Mouse (Mus musculus) heart, embryonic 14.5 days (tissue): Measurements from ENCODE around the gene Ccdc157. TPM values are rescaled to one million over a fixed set of nuclear protein-coding genes. Genes with fewer than 3 reads are reported as not detected.
"Not testable (repeated sequence)": the region's sequence is repeated elsewhere in the genome, so short reads cannot be mapped to it uniquely, and the experiment has no call there.

Experiments used
- ATAC-seq: fragments of 200-750 bp; cut with Nextera tagmentation; 2 replicates; pipeline ENCODE4 v1.8.0; 2017; ENCODE audit warnings: low read depth, moderate TSS enrichment; ENCODE audit not compliant: insufficient number of reproducible peaks, insufficient read depth, low FRiP score
- H3K27ac ChIP-seq, 2 experiments: fragments of 200-500 bp in 1 of 2; fragments of 300-500 bp in 1 of 2; sonication (generic) in 1 of 2; replicated peaks in 1 of 2; 2 replicates each; pipeline ENCODE4 v1.5.1; 2012 to 2014; ENCODE audit warnings: low read depth in 2 of 2, low read length in 2 of 2, control low read depth in 1 of 2, mild to moderate bottlenecking in 1 of 2, mixed read lengths in 1 of 2; ENCODE audit not compliant: control insufficient read depth in 1 of 2, insufficient read depth in 1 of 2
- H3K27me3 ChIP-seq: fragments of 300-500 bp; sonication (generic); 2 replicates; pipeline ENCODE4 v1.6.1; 2014; ENCODE audit warnings: mild to moderate bottlenecking, low read length, control low read depth; ENCODE audit not compliant: control insufficient read depth, insufficient read depth
- H3K36me3 ChIP-seq: fragments of 300-500 bp; sonication (generic); 2 replicates; pipeline ENCODE4 v1.6.1; 2014; ENCODE audit warnings: mild to moderate bottlenecking, control low read depth, low read length, mixed read lengths; ENCODE audit not compliant: control insufficient read depth, insufficient read depth
- H3K4me1 ChIP-seq, 2 experiments: fragments of 200-500 bp in 1 of 2; fragments of 300-500 bp in 1 of 2; sonication (generic) in 1 of 2; 2 replicates each; pipeline ENCODE4 v1.6.1; 2012 to 2014; ENCODE audit warnings: low read length in 2 of 2, control low read depth in 1 of 2, mixed read lengths in 1 of 2; ENCODE audit not compliant: control insufficient read depth in 2 of 2, insufficient read depth in 2 of 2
- H3K4me2 ChIP-seq: fragments of 300-500 bp; sonication (generic); 2 replicates; pipeline ENCODE4 v1.6.1; 2014; ENCODE audit warnings: mild to moderate bottlenecking, low read length
- H3K4me3 ChIP-seq, 2 experiments: fragments of 200-500 bp in 1 of 2; fragments of 300-500 bp in 1 of 2; sonication (generic) in 1 of 2; 2 replicates each; pipeline ENCODE4 v1.5.1; 2012 to 2014; ENCODE audit warnings: low read length in 2 of 2, mild to moderate bottlenecking in 2 of 2, control low read depth in 1 of 2, low read depth in 1 of 2, moderate library complexity in 1 of 2; ENCODE audit not compliant: control insufficient read depth in 1 of 2, insufficient read depth in 1 of 2
- H3K9ac ChIP-seq: fragments of 300-500 bp; sonication (generic); 2 replicates; pipeline ENCODE4 v1.6.1; 2014; ENCODE audit warnings: mild to moderate bottlenecking, low read length
- H3K9me3 ChIP-seq: fragments of 300-500 bp; sonication (generic); 2 replicates; pipeline ENCODE4 v1.6.1; 2016; ENCODE audit warnings: low read length, control low read depth; ENCODE audit not compliant: control insufficient read depth
- WGBS: fragments of 180-500 bp; shearing (Covaris S2); extraction: QIAGEN DNeasy Blood & Tissue Kit; methylation state at CpG from one replicate; pipeline ENCODE4 v1.1.7; 2014; 5-methylcytosine and 5-hydroxymethylcytosine counted together
- polyA plus RNA-seq: library from polyadenylated mRNA; unstranded; fragments of >200 nt; fragmentation: Nextera tagmentation; extraction: Ambion mirVana; gene quantifications from 2 replicates; pipeline ENCODE4 v1.2.1, GENCODE M21; 2014

Gene Ccdc157
- polyA plus RNA-seq, 1 experiment from 2014 or later, result 3.2 TPM

DNA sequence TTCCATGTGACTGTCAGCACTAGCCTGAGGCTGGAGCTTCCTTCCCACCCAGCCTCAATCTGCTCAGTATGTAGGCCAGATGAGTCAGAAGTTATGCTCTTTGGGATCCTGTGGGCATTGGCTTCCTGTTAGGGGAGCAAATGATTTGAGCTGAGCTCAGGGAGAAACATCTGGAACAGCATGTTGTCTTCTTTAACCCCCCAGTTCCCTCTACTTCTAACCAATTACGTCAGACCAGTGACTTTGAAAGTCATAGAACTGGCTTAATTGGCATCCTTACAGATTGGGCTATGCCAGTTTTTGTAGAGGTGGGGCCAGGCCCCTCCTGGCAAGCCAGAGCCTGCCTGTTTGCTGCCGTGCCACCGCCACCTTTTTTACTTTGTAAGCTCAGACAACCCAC lies 30.6 kb upstream of the Ccdc157 start:
- Histone ChIP-seq H3K4me1 (peaks cover 7 to 14% of the 10 kb centered on the region in 2 experiments; a peak in 2 of 4 replicates), H3K27ac (no peak overlapping the region), H3K36me3 (no peaks in the 10 kb centered on the region), H3K4me3 (no peak overlapping the region), H3K9me3 (no peaks in the 10 kb centered on the region), H3K9ac (no peak overlapping the region), H3K4me2 (no peak overlapping the region), H3K27me3 (no peaks in the 10 kb centered on the region)
- ATAC-seq, result no peak
- 86% methylated on average over 3 of the region's 3 CpGs for WGBS

- Histone ChIP-seq H3K27ac (no peak overlapping the region), H3K9me3 (no peaks in the 10 kb centered on the region), H3K4me1 (peaks cover 7 to 14% of the 10 kb centered on the region in 2 experiments; a peak in 2 of 4 replicates), H3K36me3 (no peaks in the 10 kb centered on the region), H3K4me2 (no peak overlapping the region), H3K4me3 (no peak overlapping the region), H3K9ac (no peak overlapping the region), H3K27me3 (no peaks in the 10 kb centered on the region)
- 80% methylated on average over 6 of the region's 6 CpGs for WGBS
- no peak for ATAC-seq
These were observed 29.1 kb upstream of the Ccdc157 start for GRCm38 (mm10) chr11:4189182-4189581.

GRCm38 (mm10) chr11:4187318-4187700 lies 27.2 kb upstream of the Ccdc157 start:
- Histone ChIP-seq H3K27me3 (no peaks in the 10 kb centered on the region), H3K9me3 (no peaks in the 10 kb centered on the region), H3K9ac (peak overlapping the region; percentile 92), H3K4me2 (peak overlapping the region; percentile 91), H3K4me3 (peak overlapping the region; percentile 70 to 79), H3K27ac (no peak overlapping the region), H3K36me3 (peaks cover 12% of the 10 kb centered on the region), H3K4me1 (peaks cover 7 to 14% of the 10 kb centered on the region in 2 experiments; a peak in 2 of 4 replicates)
- WGBS, result 10% methylated on average over 9 of the region's 9 CpGs
- ATAC-seq, result 0 out of 2 replicates have a peak, but pooled peaks have one; percentile 5

DNA sequence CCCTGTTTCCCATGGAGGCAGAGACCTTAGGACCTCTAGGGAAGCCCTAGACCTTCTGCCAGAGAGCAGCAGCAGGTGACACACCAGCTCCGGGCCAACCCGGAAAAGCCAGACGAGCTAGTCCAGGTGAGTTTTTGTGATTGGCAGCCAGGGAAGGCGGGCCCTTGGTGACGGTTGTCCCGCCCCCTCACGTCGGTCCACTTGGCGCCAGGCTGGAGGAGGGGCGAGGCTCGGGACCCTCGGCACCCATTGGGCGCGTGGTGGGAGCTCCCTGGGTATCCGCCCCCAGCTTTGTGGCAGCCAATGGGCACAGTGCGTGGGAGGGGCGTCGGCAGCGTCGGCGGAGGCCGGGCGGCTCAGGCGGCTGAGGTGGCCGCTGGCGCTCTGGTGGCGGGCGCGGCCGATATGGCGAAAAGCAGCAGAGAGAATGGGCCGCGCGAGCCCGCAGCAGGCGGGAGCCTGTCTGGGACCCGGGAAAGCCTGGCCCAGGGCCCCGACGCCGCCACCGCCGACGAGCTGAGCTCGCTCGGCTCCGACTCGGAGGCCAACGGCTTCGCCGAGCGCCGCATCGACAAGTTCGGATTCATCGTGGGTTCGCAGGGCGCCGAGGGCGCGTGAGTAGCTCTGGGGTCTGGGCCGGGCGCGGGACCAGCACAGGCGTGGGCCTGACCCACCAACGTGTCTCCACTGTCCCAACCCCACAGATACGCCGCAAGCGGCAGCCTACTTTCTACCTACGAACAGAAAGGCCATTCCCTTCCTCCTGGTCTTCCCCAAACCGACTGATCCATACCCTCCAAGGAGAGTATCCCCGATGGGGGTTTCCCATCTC lies 26.6 kb upstream of the Ccdc157 start, which contains the start of gene Tbc1d10a:
Gene Tbc1d10a, plus strand, starts transcription at position 304 of the 832 bp plus-strand sequence.
- Histone ChIP-seq H3K4me3 (peak within 1 kb of the TSS; percentile 79 to 88), H3K36me3 (peaks cover 18% of the 10 kb centered on the region), H3K9me3 (no peaks in the 10 kb centered on the region), H3K4me2 (peak within 1 kb of the TSS; percentile 91), H3K27ac (no peak within 1 kb of the TSS; a peak in 1 of 4 replicates), H3K27me3 (no peaks in the 10 kb centered on the region), H3K4me1 (peaks cover 7 to 14% of the 10 kb centered on the region in 2 experiments; a peak in 2 of 4 replicates), H3K9ac (peak within 1 kb of the TSS; percentile 92)
- WGBS, result under 1% methylated on average over 71 of the region's 71 CpGs
- peak; percentile 99 for ATAC-seq

DNA sequence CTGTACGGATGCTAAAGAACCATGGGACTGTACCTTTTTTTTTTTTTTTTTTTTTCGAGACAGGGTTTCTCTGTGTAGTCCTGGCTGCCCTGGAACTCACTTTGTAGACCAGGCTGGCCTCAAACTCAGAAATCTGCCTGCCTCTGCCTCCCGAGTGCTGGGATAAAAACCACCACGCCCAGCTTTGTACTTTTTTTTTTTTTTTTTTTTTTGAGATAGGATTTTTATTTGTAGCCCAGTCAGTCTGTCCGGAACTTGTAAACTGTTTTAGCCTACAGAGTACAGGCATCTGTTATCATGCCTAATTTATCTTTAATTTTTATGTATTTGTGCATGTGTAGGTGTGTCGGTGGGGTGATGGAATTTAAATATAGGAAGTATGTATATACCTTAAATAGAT lies 25.4 kb upstream of the Ccdc157 start:
- ATAC-seq, H3K9me3 ChIP-seq: not testable (repeated sequence)
- 92% methylated on average over 6 of the region's 6 CpGs for WGBS

DNA sequence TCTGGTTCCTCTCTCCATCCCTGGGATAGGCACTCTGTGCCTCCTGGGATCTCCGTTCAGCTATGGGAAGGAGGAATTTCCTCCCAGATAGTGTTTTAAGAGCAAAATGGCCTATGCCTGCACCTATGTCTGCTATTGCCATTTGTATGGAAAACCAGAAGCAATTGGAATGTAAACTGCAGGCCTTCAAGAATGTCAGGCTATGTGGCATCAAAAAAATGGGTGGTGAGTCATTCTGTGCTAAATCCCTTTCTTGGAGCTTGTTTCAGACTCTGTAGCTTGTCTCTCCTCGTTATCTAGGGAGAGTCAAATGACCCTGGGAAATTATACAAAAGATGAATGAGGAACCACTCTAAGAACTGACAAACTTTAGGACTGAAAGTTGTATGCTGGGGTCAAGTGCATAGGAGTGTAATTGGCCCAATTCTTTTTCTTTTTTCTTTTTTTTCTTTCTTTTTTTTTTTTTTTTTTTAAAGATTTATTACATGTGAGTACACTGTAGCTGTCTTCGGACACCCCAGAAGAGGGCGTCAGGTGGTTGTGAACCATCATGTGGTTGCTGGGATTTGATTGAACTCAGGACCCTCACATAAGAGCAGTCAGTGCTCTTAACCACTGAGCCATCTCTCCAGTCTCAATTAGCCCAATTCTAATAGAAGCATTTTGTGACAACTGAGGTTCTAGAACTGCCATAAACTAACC lies 24.3 kb upstream of the Ccdc157 start:
- peaks cover 7 to 14% of the 10 kb centered on the region in 2 experiments; a peak in 2 of 4 replicates for H3K4me1 ChIP-seq
- WGBS, result 59% methylated on average over 4 of the region's 4 CpGs
- no peak overlapping the region for H3K4me3 ChIP-seq
- H3K27ac ChIP-seq, result no peak overlapping the region; a peak in 1 of 4 replicates
- ATAC-seq, result no peak
- peaks cover 41% of the 10 kb centered on the region for H3K36me3 ChIP-seq
- no peaks in the 10 kb centered on the region for H3K27me3 ChIP-seq
- H3K9ac ChIP-seq, result no peak overlapping the region
- H3K9me3 ChIP-seq, result no peaks in the 10 kb centered on the region
- no peak overlapping the region for H3K4me2 ChIP-seq

More for the DNA sequence above, 25.4 kb upstream of the Ccdc157 start:
- H3K36me3 ChIP-seq, result peaks cover 30% of the 10 kb centered on the region
- not testable (repeated sequence) for H3K4me2 ChIP-seq, H3K4me3 ChIP-seq, H3K27me3 ChIP-seq, H3K9ac ChIP-seq, H3K27ac ChIP-seq
- H3K4me1 ChIP-seq, result peaks cover 7 to 14% of the 10 kb centered on the region in 2 experiments; a peak in 2 of 4 replicates

DNA sequence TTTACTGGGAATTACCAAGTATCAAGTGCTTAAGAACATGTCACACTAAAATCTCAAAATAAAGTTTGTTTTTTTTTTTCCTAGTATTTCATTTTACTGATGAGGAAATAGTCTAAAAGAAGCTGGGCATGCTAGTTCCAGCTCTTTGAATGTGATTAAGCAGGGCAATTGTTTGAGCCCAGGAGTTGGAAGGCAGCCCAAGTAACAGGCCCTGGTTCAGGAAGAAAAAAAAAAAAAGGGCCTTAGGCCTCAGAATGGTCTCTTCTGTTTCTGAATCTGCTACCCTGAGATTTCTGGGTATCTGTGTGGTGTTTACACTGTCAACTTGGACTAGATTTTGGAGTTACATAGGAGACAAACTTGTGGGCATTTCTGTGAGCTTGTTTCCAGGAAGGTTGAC lies 23.4 kb upstream of the Ccdc157 start:
- H3K4me3 ChIP-seq, result no peak overlapping the region
- H3K4me2 ChIP-seq, result no peak overlapping the region
- peaks cover 7 to 14% of the 10 kb centered on the region in 2 experiments; a peak in 2 of 4 replicates for H3K4me1 ChIP-seq
- peaks cover 50% of the 10 kb centered on the region for H3K36me3 ChIP-seq
- no peak overlapping the region; a peak in 1 of 4 replicates for H3K27ac ChIP-seq
- H3K9ac ChIP-seq, result no peak overlapping the region
- H3K9me3 ChIP-seq, result no peaks in the 10 kb centered on the region
- no peak for ATAC-seq
- no peaks in the 10 kb centered on the region for H3K27me3 ChIP-seq
